Mouse (Mus musculus) embryo, embryonic 11.5 days (tissue): ENCODE measurements around the gene Fam78b.

Experiments used
- DNase-seq: peaks from one replicate; pipeline ENCODE4 v3.0.0-alpha.2; 2012; ENCODE audit warnings: low read depth, low spot score

The Fam78b gene

GRCm38 (mm10) chr1:167032046-167032648 lies 30.9 kb downstream of the Fam78b start:
- DNase-seq, result no peak

- DNase-seq, result no peak
These were observed 33.2 kb downstream of the Fam78b start for GRCm38 (mm10) chr1:167034435-167034834.

- no peak for DNase-seq
These were observed 41.3 kb downstream of the Fam78b start for GRCm38 (mm10) chr1:167042558-167042957.

GRCm38 (mm10) chr1:167046169-167046927 lies 45.1 kb downstream of the Fam78b start:
- DNase-seq, result no peak

- DNase-seq, result no peak
These were observed 49.6 kb downstream of the Fam78b start for GRCm38 (mm10) chr1:167050859-167051258.

GRCm38 (mm10) chr1:167054029-167054428 lies 52.8 kb downstream of the Fam78b start:
- DNase-seq, result no peak

GRCm38 (mm10) chr1:167057543-167057942 lies 56.3 kb downstream of the Fam78b start:
- DNase-seq, result no peak

GRCm38 (mm10) chr1:167059550-167060285 lies 58.5 kb downstream of the Fam78b start:
- DNase-seq, result no peak

- DNase-seq, result no peak
These were observed 62.8 kb downstream of the Fam78b start for GRCm38 (mm10) chr1:167063971-167064370.

GRCm38 (mm10) chr1:167065541-167065940 lies 64.3 kb downstream of the Fam78b start:
- DNase-seq, result no peak

GRCm38 (mm10) chr1:167065986-167066385 lies 64.8 kb downstream of the Fam78b start:
- no peak for DNase-seq

- no peak for DNase-seq
These were observed 65.7 kb downstream of the Fam78b start for GRCm38 (mm10) chr1:167066933-167067341.

GRCm38 (mm10) chr1:167069741-167070140 lies 68.5 kb downstream of the Fam78b start:
- no peak for DNase-seq

- no peak for DNase-seq
These were observed 69.1 kb downstream of the Fam78b start for GRCm38 (mm10) chr1:167070306-167070705.

- no peak for DNase-seq
These were observed 74.5 kb downstream of the Fam78b start for GRCm38 (mm10) chr1:167075726-167076125.

GRCm38 (mm10) chr1:167079476-167079875 lies 78.3 kb downstream of the Fam78b start:
- DNase-seq, result peak; percentile 35

GRCm38 (mm10) chr1:167081946-167082345 lies 80.7 kb downstream of the Fam78b start:
- DNase-seq, result no peak

- DNase-seq, result peak; percentile 20
These were observed 81.4 kb downstream of the Fam78b start for GRCm38 (mm10) chr1:167082506-167083100.

GRCm38 (mm10) chr1:167083181-167083580 lies 82.0 kb downstream of the Fam78b start:
- DNase-seq, result no peak

- DNase-seq, result no peak
These were observed 83.1 kb downstream of the Fam78b start for GRCm38 (mm10) chr1:167084330-167084729.

GRCm38 (mm10) chr1:167085461-167085860 lies 84.2 kb downstream of the Fam78b start:
- no peak for DNase-seq

- DNase-seq, result no peak
These were observed 89.2 kb downstream of the Fam78b start for GRCm38 (mm10) chr1:167090466-167090865.
